Mouse (Mus musculus): ENCODE data around the gene Tsc2. TPM values are rescaled to one million over a fixed set of nuclear protein-coding genes. Genes with fewer than 3 reads are reported as not detected.

Tsc2 gene
- polyA plus RNA-seq (2014; fragmentation: Illumina TruSeq; extraction: RNeasy Lipid Tissue Mini Kit (QIAGEN cat#74804); ENCODE audit: insufficient read depth, low read depth, low replicate concordance) = 60.0 TPM

GRCm38 (mm10) chr17:24632167-24632812 lies at the start of gene Tsc2, which contains the start of gene Nthl1:
TSS of gene Tsc2 (minus strand) at chr17:24632630.
TSS of gene Nthl1 (plus strand) at chr17:24632680.

GRCm38 (mm10) chr17:24669545-24670245 lies 37.3 kb upstream of the Tsc2 start, which contains the start of gene Zfp598:
TSS of gene Zfp598 (plus strand) at chr17:24669687.

GRCm38 (mm10) chr17:24658017-24658758 lies 25.8 kb upstream of the Tsc2 start, which contains the start of gene Npw:
TSS of gene Npw (minus strand) at chr17:24658457.

GRCm38 (mm10) chr17:24650070-24650616 lies 17.7 kb upstream of the Tsc2 start, which contains the start of gene Slc9a3r2:
TSS of gene Slc9a3r2 (minus strand) at chr17:24650327.

GRCm38 (mm10) chr17:24549618-24550415 lies 82.6 kb downstream of the Tsc2 start, which contains the start of gene Pkd1:
TSS of gene Pkd1 (plus strand) at chr17:24549834.

Other genes starting within 250 kb of the Tsc2 start
- 55.3 TPM for gene Rnps1, start 218.1 kb downstream of the Tsc2 start, polyA plus RNA-seq (2014; fragmentation: Illumina TruSeq; extraction: RNeasy Lipid Tissue Mini Kit (QIAGEN cat#74804); ENCODE audit: insufficient read depth, low read depth, low replicate concordance)
- gene Eci1, start 206.0 kb downstream of the Tsc2 start, polyA plus RNA-seq (2014; fragmentation: Illumina TruSeq; extraction: RNeasy Lipid Tissue Mini Kit (QIAGEN cat#74804); ENCODE audit: insufficient read depth, low read depth, low replicate concordance) = 68.8 TPM
- 4.0 TPM for gene Dnase1l2, start 189.5 kb downstream of the Tsc2 start, polyA plus RNA-seq (2014; fragmentation: Illumina TruSeq; extraction: RNeasy Lipid Tissue Mini Kit (QIAGEN cat#74804); ENCODE audit: insufficient read depth, low read depth, low replicate concordance)
- gene E4f1, start 162.3 kb downstream of the Tsc2 start, polyA plus RNA-seq (2014; fragmentation: Illumina TruSeq; extraction: RNeasy Lipid Tissue Mini Kit (QIAGEN cat#74804); ENCODE audit: insufficient read depth, low read depth, low replicate concordance) = 21.7 TPM
- gene Pgp, start 162.2 kb downstream of the Tsc2 start, polyA plus RNA-seq (2014; fragmentation: Illumina TruSeq; extraction: RNeasy Lipid Tissue Mini Kit (QIAGEN cat#74804); ENCODE audit: insufficient read depth, low read depth, low replicate concordance) = 20.4 TPM
- not detected for gene Bricd5, start 158.7 kb downstream of the Tsc2 start, polyA plus RNA-seq (2014; fragmentation: Illumina TruSeq; extraction: RNeasy Lipid Tissue Mini Kit (QIAGEN cat#74804); ENCODE audit: insufficient read depth, low read depth, low replicate concordance)
- gene Mlst8, start 153.6 kb downstream of the Tsc2 start, polyA plus RNA-seq (2014; fragmentation: Illumina TruSeq; extraction: RNeasy Lipid Tissue Mini Kit (QIAGEN cat#74804); ENCODE audit: insufficient read depth, low read depth, low replicate concordance) = 8.3 TPM
- 0.34 TPM for gene Caskin1, start 144.0 kb downstream of the Tsc2 start, polyA plus RNA-seq (2014; fragmentation: Illumina TruSeq; extraction: RNeasy Lipid Tissue Mini Kit (QIAGEN cat#74804); ENCODE audit: insufficient read depth, low read depth, low replicate concordance)
- gene Traf7, start 104.7 kb downstream of the Tsc2 start, polyA plus RNA-seq (2014; fragmentation: Illumina TruSeq; extraction: RNeasy Lipid Tissue Mini Kit (QIAGEN cat#74804); ENCODE audit: insufficient read depth, low read depth, low replicate concordance) = 59.5 TPM
- gene Rab26, start 98.4 kb downstream of the Tsc2 start, polyA plus RNA-seq (2014; fragmentation: Illumina TruSeq; extraction: RNeasy Lipid Tissue Mini Kit (QIAGEN cat#74804); ENCODE audit: insufficient read depth, low read depth, low replicate concordance) = 0.42 TPM
- 28.6 TPM for gene Pkd1, start 82.8 kb downstream of the Tsc2 start, polyA plus RNA-seq (2014; fragmentation: Illumina TruSeq; extraction: RNeasy Lipid Tissue Mini Kit (QIAGEN cat#74804); ENCODE audit: insufficient read depth, low read depth, low replicate concordance)
- 10.0 TPM for gene Nthl1, start 50 bp upstream of the Tsc2 start, polyA plus RNA-seq (2014; fragmentation: Illumina TruSeq; extraction: RNeasy Lipid Tissue Mini Kit (QIAGEN cat#74804); ENCODE audit: insufficient read depth, low read depth, low replicate concordance)
- gene Slc9a3r2, start 17.7 kb upstream of the Tsc2 start, polyA plus RNA-seq (2014; fragmentation: Illumina TruSeq; extraction: RNeasy Lipid Tissue Mini Kit (QIAGEN cat#74804); ENCODE audit: insufficient read depth, low read depth, low replicate concordance) = 287 TPM
- 29.8 TPM for gene Npw, start 25.8 kb upstream of the Tsc2 start, polyA plus RNA-seq (2014; fragmentation: Illumina TruSeq; extraction: RNeasy Lipid Tissue Mini Kit (QIAGEN cat#74804); ENCODE audit: insufficient read depth, low read depth, low replicate concordance)
- gene Zfp598, start 37.1 kb upstream of the Tsc2 start, polyA plus RNA-seq (2014; fragmentation: Illumina TruSeq; extraction: RNeasy Lipid Tissue Mini Kit (QIAGEN cat#74804); ENCODE audit: insufficient read depth, low read depth, low replicate concordance) = 17.1 TPM
- 0.15 TPM for gene Syngr3, start 57.3 kb upstream of the Tsc2 start, polyA plus RNA-seq (2014; fragmentation: Illumina TruSeq; extraction: RNeasy Lipid Tissue Mini Kit (QIAGEN cat#74804); ENCODE audit: insufficient read depth, low read depth, low replicate concordance)
- gene Gfer, start 63.5 kb upstream of the Tsc2 start, polyA plus RNA-seq (2014; fragmentation: Illumina TruSeq; extraction: RNeasy Lipid Tissue Mini Kit (QIAGEN cat#74804); ENCODE audit: insufficient read depth, low read depth, low replicate concordance) = 16.3 TPM
- 5.1 TPM for gene Noxo1, start 63.6 kb upstream of the Tsc2 start, polyA plus RNA-seq (2014; fragmentation: Illumina TruSeq; extraction: RNeasy Lipid Tissue Mini Kit (QIAGEN cat#74804); ENCODE audit: insufficient read depth, low read depth, low replicate concordance)
- 18.7 TPM for gene Tbl3, start 75.0 kb upstream of the Tsc2 start, polyA plus RNA-seq (2014; fragmentation: Illumina TruSeq; extraction: RNeasy Lipid Tissue Mini Kit (QIAGEN cat#74804); ENCODE audit: insufficient read depth, low read depth, low replicate concordance)
- gene Rnf151, start 85.4 kb upstream of the Tsc2 start, polyA plus RNA-seq (2014; fragmentation: Illumina TruSeq; extraction: RNeasy Lipid Tissue Mini Kit (QIAGEN cat#74804); ENCODE audit: insufficient read depth, low read depth, low replicate concordance) = not detected
- 1,101 TPM for gene Rps2, start 85.5 kb upstream of the Tsc2 start, polyA plus RNA-seq (2014; fragmentation: Illumina TruSeq; extraction: RNeasy Lipid Tissue Mini Kit (QIAGEN cat#74804); ENCODE audit: insufficient read depth, low read depth, low replicate concordance)
- gene Ndufb10, start 91.8 kb upstream of the Tsc2 start, polyA plus RNA-seq (2014; fragmentation: Illumina TruSeq; extraction: RNeasy Lipid Tissue Mini Kit (QIAGEN cat#74804); ENCODE audit: insufficient read depth, low read depth, low replicate concordance) = 263 TPM
- gene Rpl3l, start 95.2 kb upstream of the Tsc2 start, polyA plus RNA-seq (2014; fragmentation: Illumina TruSeq; extraction: RNeasy Lipid Tissue Mini Kit (QIAGEN cat#74804); ENCODE audit: insufficient read depth, low read depth, low replicate concordance) = 1.8 TPM
- gene Msrb1, start 104.0 kb upstream of the Tsc2 start, polyA plus RNA-seq (2014; fragmentation: Illumina TruSeq; extraction: RNeasy Lipid Tissue Mini Kit (QIAGEN cat#74804); ENCODE audit: insufficient read depth, low read depth, low replicate concordance) = 138 TPM
- gene Hs3st6, start 120.4 kb upstream of the Tsc2 start, polyA plus RNA-seq (2014; fragmentation: Illumina TruSeq; extraction: RNeasy Lipid Tissue Mini Kit (QIAGEN cat#74804); ENCODE audit: insufficient read depth, low read depth, low replicate concordance) = 4.0 TPM
- not detected for gene Meiob, start 171.7 kb upstream of the Tsc2 start, polyA plus RNA-seq (2014; fragmentation: Illumina TruSeq; extraction: RNeasy Lipid Tissue Mini Kit (QIAGEN cat#74804); ENCODE audit: insufficient read depth, low read depth, low replicate concordance)
- gene Hagh, start 207.5 kb upstream of the Tsc2 start, polyA plus RNA-seq (2014; fragmentation: Illumina TruSeq; extraction: RNeasy Lipid Tissue Mini Kit (QIAGEN cat#74804); ENCODE audit: insufficient read depth, low read depth, low replicate concordance) = 45.6 TPM
- gene Fahd1, start 217.7 kb upstream of the Tsc2 start, polyA plus RNA-seq (2014; fragmentation: Illumina TruSeq; extraction: RNeasy Lipid Tissue Mini Kit (QIAGEN cat#74804); ENCODE audit: insufficient read depth, low read depth, low replicate concordance) = 9.0 TPM
- gene Igfals, start 233.4 kb upstream of the Tsc2 start, polyA plus RNA-seq (2014; fragmentation: Illumina TruSeq; extraction: RNeasy Lipid Tissue Mini Kit (QIAGEN cat#74804); ENCODE audit: insufficient read depth, low read depth, low replicate concordance) = 1.3 TPM

All from lung, adult 10 weeks (tissue).